Mouse (Mus musculus) lung, postnatal 0 days (tissue): ENCODE data around the gene Srd5a1. TPM values are rescaled to one million over a fixed set of nuclear protein-coding genes. Genes with fewer than 3 reads are reported as not detected.

Experiments
- ATAC-seq: fragments of 200-750 bp; cut with Nextera tagmentation; 2 replicates; pipeline ENCODE4 v1.8.0; 2017; ENCODE audit warnings: moderate library complexity
- DNase-seq: peaks from one replicate; pipeline ENCODE4 v3.0.0-alpha.2; 2016; ENCODE audit warnings: low spot score
- H3K27ac ChIP-seq: fragments of 300-500 bp; sonication (generic); 2 replicates; pipeline ENCODE4 v1.5.1; 2014; ENCODE audit warnings: antibody characterized with exemption, mild to moderate bottlenecking, low read length, mixed read lengths
- H3K27me3 ChIP-seq: fragments of 300-500 bp; sonication (generic); replicated peaks from 2 replicates; pipeline ENCODE4 v1.6.1; 2014; ENCODE audit warnings: low read length, mixed read lengths; ENCODE audit not compliant: insufficient read depth
- H3K36me3 ChIP-seq: fragments of 300-500 bp; sonication (generic); 2 replicates; pipeline ENCODE4 v1.6.1; 2014; ENCODE audit warnings: low read length, mixed read lengths; ENCODE audit not compliant: insufficient read depth
- H3K4me1 ChIP-seq: fragments of 300-500 bp; sonication (generic); 2 replicates; pipeline ENCODE4 v1.6.1; 2014; ENCODE audit warnings: antibody characterized with exemption, low read depth, low read length, mixed read lengths; ENCODE audit not compliant: insufficient read depth
- H3K4me2 ChIP-seq: fragments of 300-500 bp; sonication (generic); replicated peaks from 2 replicates; pipeline ENCODE4 v1.6.1; 2014; ENCODE audit warnings: low read depth, mild to moderate bottlenecking, low read length, moderate library complexity, mixed read lengths
- H3K4me3 ChIP-seq: fragments of 300-500 bp; sonication (generic); 2 replicates; pipeline ENCODE4 v1.5.1; 2014; ENCODE audit warnings: low read depth, low read length
- H3K9ac ChIP-seq: fragments of 300-500 bp; sonication (generic); replicated peaks from 2 replicates; pipeline ENCODE4 v1.6.1; 2014; ENCODE audit warnings: low read depth, mild to moderate bottlenecking
- H3K9me3 ChIP-seq: fragments of 300-500 bp; sonication (generic); 2 replicates; pipeline ENCODE4 v1.6.1; 2016; ENCODE audit warnings: low read length, mixed read lengths
- CTCF ChIP-seq: IDR thresholded peaks from 2 replicates; pipeline ENCODE4 v1.5.1; 2016; ENCODE audit warnings: antibody characterized with exemption, mild to moderate bottlenecking
- EP300 ChIP-seq: IDR thresholded peaks from 2 replicates; pipeline ENCODE4 v1.6.1; 2016; ENCODE audit warnings: antibody characterized with exemption, mild to moderate bottlenecking, control low read depth
- WGBS: fragments of 180-500 bp; shearing (Covaris S2); extraction: QIAGEN DNeasy Blood & Tissue Kit; methylation state at CpG from one replicate; pipeline ENCODE4 v1.1.7; 2014; 5-methylcytosine and 5-hydroxymethylcytosine counted together
- polyA plus RNA-seq: library from polyadenylated mRNA; unstranded; fragments of >200 nt; fragmentation: Nextera tagmentation; extraction: Ambion mirVana; gene quantifications from 2 replicates; pipeline ENCODE4 v1.2.1, GENCODE M21; 2015

Gene Srd5a1
- polyA plus RNA-seq, 1 experiment from 2014 or later = 5.0 TPM

DNA sequence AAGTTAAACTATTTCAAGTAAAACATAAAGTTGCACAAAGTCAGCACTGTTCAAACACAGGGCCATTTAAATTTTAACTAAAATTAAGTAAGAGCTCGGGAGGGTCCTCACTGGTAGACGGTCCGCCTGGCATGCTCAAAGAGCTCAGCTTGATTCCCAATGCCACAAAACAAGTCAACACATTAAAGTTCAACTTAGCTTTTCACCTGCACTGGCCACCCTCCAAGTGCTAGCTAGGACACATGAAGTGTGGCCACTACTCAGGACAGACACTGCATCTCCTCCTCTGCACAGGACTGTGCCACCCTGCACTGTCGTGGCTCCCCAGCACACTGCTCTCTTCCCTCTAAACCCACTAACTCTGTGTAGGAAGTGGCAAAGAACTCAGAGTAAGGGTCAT is 85.4 kb downstream of the Srd5a1 start:
- Histone ChIP-seq H3K4me3 (no peak overlapping the region), H3K36me3 (no peaks in the 10 kb centered on the region), H3K27ac (no peak overlapping the region), H3K9ac (no peak overlapping the region), H3K4me1 (peaks cover 24% of the 10 kb centered on the region; the same call in 1 of the 2 replicates), H3K4me2 (peak overlapping the region; percentile 14; the same call in 1 of the 2 replicates), H3K9me3 (no peaks in the 10 kb centered on the region), H3K27me3 (no peaks in the 10 kb centered on the region)
- no peak for DNase-seq
- no peak for TF ChIP-seq CTCF
- no peak for TF ChIP-seq EP300
- 53% methylated on average over 4 of the region's 4 CpGs for WGBS
- ATAC-seq = peak; percentile 35; the same call in 1 of the 2 replicates

GRCm38 (mm10) chr13:69524158-69524530 is 87.1 kb downstream of the Srd5a1 start:
- Histone ChIP-seq H3K9ac (no peak overlapping the region), H3K27me3 (no peaks in the 10 kb centered on the region), H3K4me1 (peaks cover 23% of the 10 kb centered on the region; the same call in 1 of the 2 replicates), H3K36me3 (no peaks in the 10 kb centered on the region), H3K27ac (no peak overlapping the region), H3K4me2 (no peak overlapping the region), H3K4me3 (no peak overlapping the region), H3K9me3 (no peaks in the 10 kb centered on the region)
- TF ChIP-seq EP300 (no peak), CTCF (no peak)
- DNase-seq (no peak), ATAC-seq (no peak)
- WGBS = 74% methylated on average over 2 of the region's 2 CpGs

Other genes with a start within 250 kb of the Srd5a1 start
- 34.7 and 38.1 TPM in 2 replicates for gene Nsun2, start 77.7 kb downstream of the Srd5a1 start, polyA plus RNA-seq
- gene Tent4a, start 76.8 kb downstream of the Srd5a1 start, polyA plus RNA-seq = 3.1 TPM in 2 replicates
- gene Ube2ql1, start 128.4 kb upstream of the Srd5a1 start, polyA plus RNA-seq = 0.12 and 0.14 TPM in 2 replicates
- 100.0 and 101 TPM in 2 replicates for gene Med10, start 191.0 kb upstream of the Srd5a1 start, polyA plus RNA-seq